Mouse (Mus musculus) heart, adult 11 months (tissue): ENCODE measurements around the gene Ppfia1.

Experiments used
- DNase-seq: peaks from one replicate; pipeline ENCODE4 v3.0.0; 2022

Gene Ppfia1

GRCm38 (mm10) chr7:144549904-144550566 lies 3.5 kb downstream of the Ppfia1 start:
- DNase-seq, result no peak

- peak; percentile 98 for DNase-seq
These were observed 8.3 kb downstream of the Ppfia1 start for GRCm38 (mm10) chr7:144545231-144545630.

GRCm38 (mm10) chr7:144541351-144541750 lies 12.2 kb downstream of the Ppfia1 start:
- no peak for DNase-seq

GRCm38 (mm10) chr7:144539146-144539545 lies 14.4 kb downstream of the Ppfia1 start:
- no peak for DNase-seq

- DNase-seq, result no peak
These were observed 15.4 kb downstream of the Ppfia1 start for GRCm38 (mm10) chr7:144538030-144538644.

- no peak for DNase-seq
These were observed 17.2 kb downstream of the Ppfia1 start for GRCm38 (mm10) chr7:144536367-144536766.

GRCm38 (mm10) chr7:144534773-144535172 lies 18.8 kb downstream of the Ppfia1 start:
- DNase-seq, result no peak

GRCm38 (mm10) chr7:144531585-144532378 lies 21.7 kb downstream of the Ppfia1 start:
- DNase-seq, result no peak

GRCm38 (mm10) chr7:144529851-144530250 lies 23.7 kb downstream of the Ppfia1 start:
- no peak for DNase-seq

GRCm38 (mm10) chr7:144527723-144528221 lies 25.8 kb downstream of the Ppfia1 start:
- DNase-seq, result peak; percentile 90

GRCm38 (mm10) chr7:144526649-144527048 lies 26.9 kb downstream of the Ppfia1 start:
- no peak for DNase-seq

- DNase-seq, result no peak
These were observed 28.9 kb downstream of the Ppfia1 start for GRCm38 (mm10) chr7:144524427-144525191.

- DNase-seq, result no peak
These were observed 30.1 kb downstream of the Ppfia1 start for GRCm38 (mm10) chr7:144523415-144523814.

- no peak for DNase-seq
These were observed 31.6 kb downstream of the Ppfia1 start for GRCm38 (mm10) chr7:144521927-144522326.

GRCm38 (mm10) chr7:144519852-144520251 lies 33.7 kb downstream of the Ppfia1 start:
- no peak for DNase-seq

GRCm38 (mm10) chr7:144516711-144517110 lies 36.8 kb downstream of the Ppfia1 start:
- DNase-seq, result no peak

GRCm38 (mm10) chr7:144509090-144509489 lies 44.4 kb downstream of the Ppfia1 start:
- DNase-seq, result no peak

- DNase-seq, result no peak
These were observed 46.7 kb downstream of the Ppfia1 start for GRCm38 (mm10) chr7:144506807-144507206.

GRCm38 (mm10) chr7:144503959-144504358 lies 49.6 kb downstream of the Ppfia1 start:
- no peak for DNase-seq

- DNase-seq, result no peak
These were observed 60.6 kb downstream of the Ppfia1 start for GRCm38 (mm10) chr7:144492931-144493330.

- DNase-seq, result no peak
These were observed 63.2 kb downstream of the Ppfia1 start for GRCm38 (mm10) chr7:144490201-144490873.

GRCm38 (mm10) chr7:144489067-144489774 lies 64.3 kb downstream of the Ppfia1 start:
- peak; percentile 96 for DNase-seq
